Mouse (Mus musculus): ENCODE measurements around the gene Spice1. TPM values are rescaled to one million over a fixed set of nuclear protein-coding genes. Genes with fewer than 3 reads are reported as not detected.
A peak's percentile ranks its signal among the peaks of the same experiment; 100 is the strongest.

Gene Spice1
- polyA plus RNA-seq, 1 experiment from 2014 or later: 21.2 TPM

GRCm38 (mm10) chr16:44391877-44392548 lies 45.1 kb downstream of the Spice1 start:
- H3K4me3 ChIP-seq (ENCODE audit: low read depth, low read length): no peak overlapping the region
- no peaks in the 10 kb centered on the region for H3K9me3 ChIP-seq (replicated peaks; ENCODE audit: control insufficient read depth, low read length)
- H3K27ac ChIP-seq (ENCODE audit: low read depth, low read length): no peak overlapping the region
- H3K36me3 ChIP-seq (ENCODE audit: control insufficient read depth, insufficient read depth, low read length): 0 out of 2 replicates have a peak, but pooled peaks cover 13% of the 10 kb centered on the region
- H3K4me1 ChIP-seq (ENCODE audit: control insufficient read depth, insufficient read depth, low read length): peaks cover 7% of the 10 kb centered on the region
- ATAC-seq: no peak
- H3K4me2 ChIP-seq (ENCODE audit: low read length): no peak overlapping the region
- 40% methylated on average over 9 of the region's 9 CpGs for WGBS
- H3K9ac ChIP-seq (ENCODE audit: low read length): no peak overlapping the region
- DNase-seq (ENCODE audit: low spot score): peak; percentile 71
- no peaks in the 10 kb centered on the region for H3K27me3 ChIP-seq (replicated peaks; ENCODE audit: control insufficient read depth, insufficient read depth, low read length)

GRCm38 (mm10) chr16:44394577-44395243 lies 47.8 kb downstream of the Spice1 start, which contains the start of gene Cfap44:
Gene Cfap44, plus strand, starts transcription at chr16:44394796.
- Histone ChIP-seq H3K4me3 (ENCODE audit: low read depth, low read length) (peak within 1 kb of the TSS; percentile 31), H3K9ac (ENCODE audit: low read length) (peak within 1 kb of the TSS; percentile 48; the same call in 1 of the 2 replicates), H3K4me2 (ENCODE audit: low read length) (peak within 1 kb of the TSS; percentile 58), H3K36me3 (ENCODE audit: control insufficient read depth, insufficient read depth, low read length) (no peaks in the 10 kb centered on the region), H3K27ac (ENCODE audit: low read depth, low read length) (no peak within 1 kb of the TSS), H3K27me3 (replicated peaks; ENCODE audit: control insufficient read depth, insufficient read depth, low read length) (no peaks in the 10 kb centered on the region), H3K9me3 (replicated peaks; ENCODE audit: control insufficient read depth, low read length) (no peaks in the 10 kb centered on the region), H3K4me1 (ENCODE audit: control insufficient read depth, insufficient read depth, low read length) (peaks cover 7% of the 10 kb centered on the region)
- ATAC-seq (peak; percentile 93), DNase-seq (ENCODE audit: low spot score) (peak; percentile 97)
- 2% methylated on average over 17 of the region's 17 CpGs for WGBS

DNA sequence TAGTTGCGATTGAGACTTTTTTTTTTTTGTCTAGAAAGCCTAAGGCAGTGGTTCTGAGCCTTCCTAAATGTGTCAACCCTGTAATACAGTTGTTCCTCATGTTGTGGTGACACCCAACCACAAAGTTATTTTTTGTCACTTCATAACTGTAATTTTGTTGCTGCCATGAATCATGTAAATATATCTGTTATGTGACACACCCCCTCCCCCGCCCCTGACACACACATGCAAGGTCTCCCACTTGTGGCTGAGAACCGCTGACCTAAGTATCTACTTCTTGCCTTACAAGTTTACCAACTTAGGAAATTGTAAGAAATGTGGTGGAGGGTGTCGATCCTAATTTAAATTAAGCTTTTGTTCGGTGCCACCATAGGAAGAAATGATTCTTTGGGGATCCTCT lies 58.0 kb downstream of the Spice1 start:
- no peak for DNase-seq (ENCODE audit: low spot score)
- H3K4me1 ChIP-seq (ENCODE audit: control insufficient read depth, insufficient read depth, low read length): no peaks in the 10 kb centered on the region
- H3K4me2 ChIP-seq (ENCODE audit: low read length): no peak overlapping the region
- no peaks in the 10 kb centered on the region for H3K27me3 ChIP-seq (replicated peaks; ENCODE audit: control insufficient read depth, insufficient read depth, low read length)
- no peaks in the 10 kb centered on the region for H3K9me3 ChIP-seq (replicated peaks; ENCODE audit: control insufficient read depth, low read length)
- WGBS: 95% methylated on average over 5 of the region's 5 CpGs
- no peak overlapping the region for H3K4me3 ChIP-seq (ENCODE audit: low read depth, low read length)
- no peak overlapping the region for H3K27ac ChIP-seq (ENCODE audit: low read depth, low read length)
- H3K9ac ChIP-seq (ENCODE audit: low read length): no peak overlapping the region
- no peaks in the 10 kb centered on the region for H3K36me3 ChIP-seq (ENCODE audit: control insufficient read depth, insufficient read depth, low read length)
- no peak for ATAC-seq

DNA sequence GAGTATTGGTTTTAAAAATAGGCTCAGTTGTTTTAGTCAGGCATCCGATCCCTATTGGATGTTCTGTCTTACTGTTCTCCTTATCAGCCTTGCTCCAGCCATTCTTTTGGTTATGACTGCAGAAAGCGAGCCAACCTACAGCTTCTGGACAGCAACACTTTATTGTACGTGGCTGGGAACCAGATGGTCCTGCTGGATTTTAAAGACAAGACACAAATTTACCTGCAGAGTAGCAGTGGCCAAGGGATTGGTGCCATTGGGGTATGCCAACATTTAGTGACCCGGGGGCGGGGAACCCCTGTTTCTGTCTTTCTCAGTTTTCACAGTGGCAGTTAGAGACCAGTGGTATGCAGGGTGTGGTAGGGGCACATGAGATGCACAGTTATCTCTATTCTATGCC lies 60.3 kb downstream of the Spice1 start:
- DNase-seq (ENCODE audit: low spot score) (no peak), ATAC-seq (no peak)
- no peak overlapping the region for H3K4me2 ChIP-seq (ENCODE audit: low read length)
- H3K9me3 ChIP-seq (replicated peaks; ENCODE audit: control insufficient read depth, low read length): no peaks in the 10 kb centered on the region
- H3K4me1 ChIP-seq (ENCODE audit: control insufficient read depth, insufficient read depth, low read length): no peaks in the 10 kb centered on the region
- WGBS: 92% methylated on average over 5 of the region's 5 CpGs
- H3K27ac ChIP-seq (ENCODE audit: low read depth, low read length): no peak overlapping the region
- no peaks in the 10 kb centered on the region for H3K36me3 ChIP-seq (ENCODE audit: control insufficient read depth, insufficient read depth, low read length)
- no peak overlapping the region for H3K4me3 ChIP-seq (ENCODE audit: low read depth, low read length)
- no peak overlapping the region for H3K9ac ChIP-seq (ENCODE audit: low read length)
- no peaks in the 10 kb centered on the region for H3K27me3 ChIP-seq (replicated peaks; ENCODE audit: control insufficient read depth, insufficient read depth, low read length)

GRCm38 (mm10) chr16:44408290-44408689 lies 61.4 kb downstream of the Spice1 start:
- H3K9ac ChIP-seq (ENCODE audit: low read length): no peak overlapping the region
- H3K4me3 ChIP-seq (ENCODE audit: low read depth, low read length): no peak overlapping the region
- no peak overlapping the region for H3K4me2 ChIP-seq (ENCODE audit: low read length)
- 88% methylated on average over 2 of the region's 2 CpGs for WGBS
- no peak overlapping the region for H3K27ac ChIP-seq (ENCODE audit: low read depth, low read length)
- no peak for DNase-seq (ENCODE audit: low spot score)
- H3K36me3 ChIP-seq (ENCODE audit: control insufficient read depth, insufficient read depth, low read length): no peaks in the 10 kb centered on the region
- no peaks in the 10 kb centered on the region for H3K27me3 ChIP-seq (replicated peaks; ENCODE audit: control insufficient read depth, insufficient read depth, low read length)
- no peaks in the 10 kb centered on the region for H3K4me1 ChIP-seq (ENCODE audit: control insufficient read depth, insufficient read depth, low read length)
- no peak for ATAC-seq
- no peaks in the 10 kb centered on the region for H3K9me3 ChIP-seq (replicated peaks; ENCODE audit: control insufficient read depth, low read length)

- H3K36me3 ChIP-seq (ENCODE audit: control insufficient read depth, insufficient read depth, low read length): no peaks in the 10 kb centered on the region
- no peaks in the 10 kb centered on the region for H3K27me3 ChIP-seq (replicated peaks; ENCODE audit: control insufficient read depth, insufficient read depth, low read length)
- H3K4me3 ChIP-seq (ENCODE audit: low read depth, low read length): no peak overlapping the region
- H3K27ac ChIP-seq (ENCODE audit: low read depth, low read length): no peak overlapping the region
- 57% methylated on average over 6 of the region's 6 CpGs for WGBS
- no peak for ATAC-seq
- no peaks in the 10 kb centered on the region for H3K9me3 ChIP-seq (replicated peaks; ENCODE audit: control insufficient read depth, low read length)
- no peak overlapping the region for H3K9ac ChIP-seq (ENCODE audit: low read length)
- no peaks in the 10 kb centered on the region for H3K4me1 ChIP-seq (ENCODE audit: control insufficient read depth, insufficient read depth, low read length)
- no peak overlapping the region for H3K4me2 ChIP-seq (ENCODE audit: low read length)
- no peak for DNase-seq (ENCODE audit: low spot score)
Observed at GRCm38 (mm10) chr16:44410176-44410575, 63.3 kb downstream of the Spice1 start.

DNA sequence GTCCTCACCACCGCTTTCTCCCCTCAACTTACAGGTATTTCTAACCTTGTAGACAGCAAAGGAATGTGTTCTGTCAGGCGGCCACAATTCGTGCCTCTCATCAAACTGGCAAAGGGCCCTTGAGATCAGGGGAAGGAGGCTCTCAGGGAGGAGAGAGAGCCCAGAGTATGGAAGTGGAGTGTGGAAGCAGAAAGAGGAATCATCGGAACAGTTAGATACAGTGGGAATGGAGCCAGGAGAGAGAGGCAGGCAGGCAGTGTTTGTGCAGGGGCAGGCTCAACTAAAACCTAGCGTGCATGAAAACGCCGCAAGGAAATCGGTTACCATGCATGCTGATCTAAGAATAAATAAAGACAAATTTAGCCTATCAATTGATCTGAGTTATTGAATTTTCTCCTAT lies 70.7 kb downstream of the Spice1 start:
- DNase-seq (ENCODE audit: low spot score) (peak; percentile 8), ATAC-seq (no peak)
- Histone ChIP-seq H3K9ac (ENCODE audit: low read length) (no peak overlapping the region), H3K4me1 (ENCODE audit: control insufficient read depth, insufficient read depth, low read length) (no peaks in the 10 kb centered on the region), H3K27me3 (replicated peaks; ENCODE audit: control insufficient read depth, insufficient read depth, low read length) (no peaks in the 10 kb centered on the region), H3K4me3 (ENCODE audit: low read depth, low read length) (no peak overlapping the region), H3K36me3 (ENCODE audit: control insufficient read depth, insufficient read depth, low read length) (no peaks in the 10 kb centered on the region), H3K9me3 (replicated peaks; ENCODE audit: control insufficient read depth, low read length) (no peaks in the 10 kb centered on the region), H3K4me2 (ENCODE audit: low read length) (no peak overlapping the region), H3K27ac (ENCODE audit: low read depth, low read length) (no peak overlapping the region)
- WGBS: 75% methylated on average over 8 of the region's 8 CpGs

DNA sequence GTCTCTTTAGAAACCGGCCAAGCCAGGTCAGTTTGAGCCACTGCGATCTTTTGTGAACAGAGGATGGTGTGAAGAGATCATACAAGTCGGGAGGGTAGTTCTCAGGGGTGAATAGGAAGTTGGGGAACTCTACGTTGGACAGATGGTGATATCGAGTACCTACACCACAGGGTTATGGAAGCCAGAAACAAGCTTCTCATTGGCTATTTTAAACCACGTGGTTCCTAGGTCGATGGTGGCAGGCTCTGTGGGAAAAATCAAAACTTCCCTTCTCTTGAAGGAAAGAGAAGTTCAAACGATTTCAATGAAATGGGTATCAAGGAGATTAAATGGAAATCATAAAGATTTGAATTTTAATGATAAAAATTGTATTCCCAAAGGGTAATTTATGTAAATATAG lies 74.8 kb downstream of the Spice1 start:
- H3K4me3 ChIP-seq (ENCODE audit: low read depth, low read length): no peak overlapping the region
- no peak overlapping the region for H3K27ac ChIP-seq (ENCODE audit: low read depth, low read length)
- no peaks in the 10 kb centered on the region for H3K27me3 ChIP-seq (replicated peaks; ENCODE audit: control insufficient read depth, insufficient read depth, low read length)
- 88% methylated on average over 8 of the region's 8 CpGs for WGBS
- DNase-seq (ENCODE audit: low spot score) (no peak), ATAC-seq (no peak)
- no peak overlapping the region for H3K9ac ChIP-seq (ENCODE audit: low read length)
- no peaks in the 10 kb centered on the region for H3K36me3 ChIP-seq (ENCODE audit: control insufficient read depth, insufficient read depth, low read length)
- no peaks in the 10 kb centered on the region; the same call in 1 of the 2 replicates for H3K4me1 ChIP-seq (ENCODE audit: control insufficient read depth, insufficient read depth, low read length)
- H3K9me3 ChIP-seq (replicated peaks; ENCODE audit: control insufficient read depth, low read length): no peaks in the 10 kb centered on the region
- H3K4me2 ChIP-seq (ENCODE audit: low read length): no peak overlapping the region

DNA sequence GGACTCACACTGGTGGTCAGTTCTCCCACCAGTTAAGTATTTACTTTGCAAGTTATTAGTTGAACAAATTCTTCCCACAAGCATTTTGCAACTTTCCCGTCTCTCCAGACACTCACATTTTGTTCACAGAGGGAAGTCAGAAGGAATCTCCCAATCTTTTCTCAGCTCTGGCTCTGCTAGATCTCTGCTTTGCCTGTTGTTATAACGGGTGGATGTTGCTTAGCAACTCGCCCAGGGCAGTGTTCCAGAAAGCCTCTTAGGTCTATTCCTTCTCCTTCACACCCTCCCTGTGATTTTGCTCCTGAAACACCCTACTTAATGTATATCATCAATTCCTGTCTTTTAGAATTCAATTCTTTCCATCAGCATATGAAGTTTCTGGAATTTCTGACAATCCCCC lies 76.6 kb downstream of the Spice1 start:
- no peak overlapping the region for H3K9ac ChIP-seq (ENCODE audit: low read length)
- DNase-seq (ENCODE audit: low spot score) (peak; percentile 61), ATAC-seq (no peak)
- WGBS: 40% methylated on average over 3 of the region's 3 CpGs
- no peak overlapping the region for H3K4me2 ChIP-seq (ENCODE audit: low read length)
- H3K27ac ChIP-seq (ENCODE audit: low read depth, low read length): no peak overlapping the region
- H3K27me3 ChIP-seq (replicated peaks; ENCODE audit: control insufficient read depth, insufficient read depth, low read length): no peaks in the 10 kb centered on the region
- H3K4me1 ChIP-seq (ENCODE audit: control insufficient read depth, insufficient read depth, low read length): no peaks in the 10 kb centered on the region; the same call in 1 of the 2 replicates
- H3K9me3 ChIP-seq (replicated peaks; ENCODE audit: control insufficient read depth, low read length): no peaks in the 10 kb centered on the region
- no peak overlapping the region for H3K4me3 ChIP-seq (ENCODE audit: low read depth, low read length)
- no peaks in the 10 kb centered on the region for H3K36me3 ChIP-seq (ENCODE audit: control insufficient read depth, insufficient read depth, low read length)

Measured in forebrain, embryonic 14.5 days (tissue).